Mouse (Mus musculus): Measurements from ENCODE around the gene Olfr1229. TPM values are rescaled to one million over a fixed set of nuclear protein-coding genes. Genes with fewer than 3 reads are reported as not detected.

Gene Olfr1229
- not detected in 2 replicates for polyA plus RNA-seq (2015; fragmentation: Nextera tagmentation; extraction: Ambion mirVana)

DNA sequence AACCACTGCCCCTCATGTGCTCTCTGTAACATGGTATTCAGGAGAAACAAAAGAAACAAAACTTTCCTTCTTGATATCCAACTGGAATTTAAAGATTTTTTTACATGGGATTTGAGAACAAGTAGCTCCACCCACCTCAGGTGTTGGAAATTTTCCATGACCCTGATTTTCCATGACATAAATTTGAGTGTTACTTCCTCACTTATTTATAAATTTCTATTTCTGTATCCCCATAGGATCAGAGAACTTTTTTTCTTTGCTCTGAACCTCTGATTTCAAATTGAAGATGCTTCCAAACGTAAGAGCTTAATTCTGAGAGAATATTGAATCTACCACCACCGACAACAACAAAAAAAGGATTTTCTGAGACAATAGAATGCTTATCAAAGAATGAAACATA lies at the start of gene Olfr1229:
Olfr1229 (minus strand) TSS at position 101 of the 400 bp plus-strand sequence.
- Histone ChIP-seq H3K4me2 (ENCODE audit: low read depth, low read length) (no peak within 1 kb of the TSS), H3K9ac (replicated peaks) (no peak within 1 kb of the TSS), H3K27me3 (ENCODE audit: insufficient read depth, low read length) (no peaks in the 10 kb centered on the region), H3K9me3 (ENCODE audit: low read length) (no peaks in the 10 kb centered on the region), H3K4me3 (ENCODE audit: low read depth, low read length) (no peak within 1 kb of the TSS), H3K4me1 (ENCODE audit: insufficient read depth) (no peaks in the 10 kb centered on the region), H3K27ac (ENCODE audit: low read depth) (no peak within 1 kb of the TSS), H3K36me3 (replicated peaks; ENCODE audit: insufficient read depth, low read length) (no peaks in the 10 kb centered on the region)
- TF ChIP-seq CTCF (IDR thresholded peaks at IDR 0.05; ENCODE audit: low read depth) (no peak), EP300 (IDR thresholded peaks at IDR 0.05; ENCODE audit: low read depth) (no peak)
- WGBS (ENCODE audit: insufficient replicate concordance) = 59% methylated on average over 2 of the region's 2 CpGs
- ATAC-seq (no peak), DNase-seq (no peak)

DNA sequence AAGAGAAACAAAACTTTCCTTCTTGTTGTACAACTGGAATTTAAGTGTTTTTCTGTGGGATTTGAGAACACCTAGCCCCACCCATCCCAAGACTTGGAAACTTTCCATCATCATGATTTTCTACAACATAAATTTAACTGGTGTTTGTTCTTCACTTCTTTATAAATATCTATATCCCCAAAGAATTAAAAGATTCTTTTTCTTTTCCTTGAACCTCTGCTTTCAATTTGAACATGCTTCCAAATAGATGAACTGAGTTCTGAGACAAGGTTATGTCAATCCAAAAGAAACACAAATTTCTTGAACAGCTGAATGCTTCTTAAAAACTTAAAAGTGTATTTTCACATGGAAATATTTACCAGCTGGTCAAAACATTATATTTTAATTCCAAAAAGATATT lies 41.8 kb upstream of the Olfr1229 start, which contains the start of gene Olfr1232:
Olfr1232 (minus strand) TSS at position 101 of the 400 bp plus-strand sequence.
- no peak for ATAC-seq
- no peak within 1 kb of the TSS for H3K27ac ChIP-seq (ENCODE audit: low read depth)
- no peak within 1 kb of the TSS for H3K4me3 ChIP-seq (ENCODE audit: low read depth, low read length)
- DNase-seq = no peak
- no peaks in the 10 kb centered on the region for H3K4me1 ChIP-seq (ENCODE audit: insufficient read depth)
- H3K27me3 ChIP-seq (ENCODE audit: insufficient read depth, low read length) = no peaks in the 10 kb centered on the region
- H3K9me3 ChIP-seq (ENCODE audit: low read length) = no peaks in the 10 kb centered on the region
- no peak for TF ChIP-seq CTCF (IDR thresholded peaks at IDR 0.05; ENCODE audit: low read depth)
- no peak for TF ChIP-seq EP300 (IDR thresholded peaks at IDR 0.05; ENCODE audit: low read depth)
- no peaks in the 10 kb centered on the region for H3K36me3 ChIP-seq (replicated peaks; ENCODE audit: insufficient read depth, low read length)
- H3K4me2 ChIP-seq (ENCODE audit: low read depth, low read length) = no peak within 1 kb of the TSS
- H3K9ac ChIP-seq (replicated peaks) = no peak within 1 kb of the TSS

DNA sequence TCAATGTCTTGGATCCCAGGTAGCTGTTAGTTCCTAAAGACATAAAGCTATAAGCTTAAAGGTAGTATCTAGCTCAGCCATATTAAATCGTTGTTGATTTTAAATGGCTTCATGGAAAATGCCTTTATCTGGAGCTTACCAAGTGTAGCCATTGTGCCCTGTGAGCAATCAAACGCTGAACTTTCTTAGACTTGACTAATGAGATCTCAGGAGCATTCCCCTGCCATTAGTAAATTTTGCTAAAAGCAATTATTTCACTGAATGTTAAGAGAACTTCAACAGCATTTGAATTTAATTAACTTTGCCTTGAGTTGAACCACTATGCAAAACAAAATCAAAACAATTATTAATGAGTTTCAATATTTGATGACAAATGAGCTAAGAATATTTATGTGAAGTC lies 19.2 kb upstream of the Olfr1229 start, which contains the start of gene Olfr1231:
Olfr1231 (minus strand) TSS at position 101 of the 400 bp plus-strand sequence.
- H3K4me2 ChIP-seq (ENCODE audit: low read depth, low read length) = no peak within 1 kb of the TSS
- no peak within 1 kb of the TSS for H3K4me3 ChIP-seq (ENCODE audit: low read depth, low read length)
- no peak within 1 kb of the TSS for H3K9ac ChIP-seq (replicated peaks)
- no peaks in the 10 kb centered on the region for H3K4me1 ChIP-seq (ENCODE audit: insufficient read depth)
- H3K9me3 ChIP-seq (ENCODE audit: low read length) = no peaks in the 10 kb centered on the region
- no peak within 1 kb of the TSS for H3K27ac ChIP-seq (ENCODE audit: low read depth)
- no peaks in the 10 kb centered on the region for H3K27me3 ChIP-seq (ENCODE audit: insufficient read depth, low read length)
- no peaks in the 10 kb centered on the region for H3K36me3 ChIP-seq (replicated peaks; ENCODE audit: insufficient read depth, low read length)
- TF ChIP-seq CTCF (IDR thresholded peaks at IDR 0.05; ENCODE audit: low read depth) = no peak
- no peak for TF ChIP-seq EP300 (IDR thresholded peaks at IDR 0.05; ENCODE audit: low read depth)
- 62% methylated on average over 2 of the region's 2 CpGs for WGBS (ENCODE audit: insufficient replicate concordance)
- ATAC-seq (no peak), DNase-seq (no peak)

DNA sequence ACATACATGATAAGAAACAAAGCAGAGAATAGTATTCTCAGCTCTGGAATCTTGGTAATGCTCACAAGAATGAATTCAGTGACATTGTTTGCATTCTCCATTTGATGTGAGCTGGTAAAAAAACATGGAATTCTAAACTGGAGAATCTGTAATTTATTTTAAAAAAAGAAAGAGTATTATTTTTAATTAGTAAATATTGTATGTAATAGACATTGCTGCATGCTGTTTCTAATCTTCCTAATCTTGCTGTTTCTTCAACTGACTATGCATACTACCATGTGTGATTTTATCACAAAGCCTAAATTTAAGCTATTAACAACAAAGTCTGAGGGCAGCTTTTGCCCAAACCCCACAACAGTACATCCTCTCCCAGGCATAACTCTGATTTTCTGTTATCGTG lies 9.4 kb upstream of the Olfr1229 start, which contains the start of gene Olfr1230:
Olfr1230 (minus strand) TSS at position 101 of the 400 bp plus-strand sequence.
- H3K9ac ChIP-seq (replicated peaks) = no peak within 1 kb of the TSS
- TF ChIP-seq CTCF (IDR thresholded peaks at IDR 0.05; ENCODE audit: low read depth) (no peak), EP300 (IDR thresholded peaks at IDR 0.05; ENCODE audit: low read depth) (no peak)
- no peaks in the 10 kb centered on the region for H3K9me3 ChIP-seq (ENCODE audit: low read length)
- no peak within 1 kb of the TSS for H3K27ac ChIP-seq (ENCODE audit: low read depth)
- H3K4me1 ChIP-seq (ENCODE audit: insufficient read depth) = no peaks in the 10 kb centered on the region
- H3K4me3 ChIP-seq (ENCODE audit: low read depth, low read length) = no peak within 1 kb of the TSS
- ATAC-seq = no peak
- no peak for DNase-seq
- no peaks in the 10 kb centered on the region for H3K36me3 ChIP-seq (replicated peaks; ENCODE audit: insufficient read depth, low read length)
- H3K27me3 ChIP-seq (ENCODE audit: insufficient read depth, low read length) = no peaks in the 10 kb centered on the region
- 78% methylated on average over 1 of the region's 1 CpGs for WGBS (ENCODE audit: insufficient replicate concordance)
- H3K4me2 ChIP-seq (ENCODE audit: low read depth, low read length) = no peak within 1 kb of the TSS

DNA sequence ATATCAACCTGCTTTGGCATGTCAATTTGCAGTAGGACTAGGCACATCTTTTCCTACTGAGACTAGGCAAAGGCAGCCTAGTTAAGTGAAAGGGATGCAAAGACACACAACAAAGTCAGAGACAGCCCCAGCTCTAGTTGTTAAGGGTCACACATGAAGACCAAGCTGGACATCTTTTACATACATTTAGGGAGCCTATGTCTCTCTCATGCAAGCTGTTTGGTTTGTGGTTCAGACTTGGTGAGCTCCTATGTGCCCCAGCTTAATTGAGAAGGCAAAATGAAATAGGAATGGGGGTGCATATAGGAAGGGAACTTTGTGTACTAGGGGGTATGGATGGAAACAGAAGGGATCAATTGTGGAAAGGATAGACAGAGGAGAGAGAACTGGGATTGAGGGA lies 33.9 kb downstream of the Olfr1229 start, which contains the start of gene Olfr1228:
Olfr1228 (minus strand) TSS at position 101 of the 400 bp plus-strand sequence.
- H3K27ac ChIP-seq (ENCODE audit: low read depth) = no peak within 1 kb of the TSS
- ATAC-seq (no peak), DNase-seq (no peak)
- no peaks in the 10 kb centered on the region for H3K27me3 ChIP-seq (ENCODE audit: insufficient read depth, low read length)
- no peaks in the 10 kb centered on the region for H3K36me3 ChIP-seq (replicated peaks; ENCODE audit: insufficient read depth, low read length)
- H3K9ac ChIP-seq (replicated peaks) = no peak within 1 kb of the TSS
- H3K4me2 ChIP-seq (ENCODE audit: low read depth, low read length) = no peak within 1 kb of the TSS
- no peaks in the 10 kb centered on the region for H3K4me1 ChIP-seq (ENCODE audit: insufficient read depth)
- TF ChIP-seq EP300 (IDR thresholded peaks at IDR 0.05; ENCODE audit: low read depth) (no peak), CTCF (IDR thresholded peaks at IDR 0.05; ENCODE audit: low read depth) (no peak)
- H3K4me3 ChIP-seq (ENCODE audit: low read depth, low read length) = no peak within 1 kb of the TSS
- H3K9me3 ChIP-seq (ENCODE audit: low read length) = no peaks in the 10 kb centered on the region

Other genes with a start within 250 kb of the Olfr1229 start
- gene Olfr1218, start 226.8 kb downstream of the Olfr1229 start, polyA plus RNA-seq (2015; fragmentation: Nextera tagmentation; extraction: Ambion mirVana) = not detected in 2 replicates
- gene Olfr1219, start 204.5 kb downstream of the Olfr1229 start, polyA plus RNA-seq (2015; fragmentation: Nextera tagmentation; extraction: Ambion mirVana) = not detected in 2 replicates
- gene Olfr1220, start 181.2 kb downstream of the Olfr1229 start, polyA plus RNA-seq (2015; fragmentation: Nextera tagmentation; extraction: Ambion mirVana) = not detected in 2 replicates
- gene Olfr1221, start 170.7 kb downstream of the Olfr1229 start, polyA plus RNA-seq (2015; fragmentation: Nextera tagmentation; extraction: Ambion mirVana) = not detected in 2 replicates
- gene Olfr1222, start 155.0 kb downstream of the Olfr1229 start, polyA plus RNA-seq (2015; fragmentation: Nextera tagmentation; extraction: Ambion mirVana) = not detected in 2 replicates
- gene Olfr1223, start 136.5 kb downstream of the Olfr1229 start, polyA plus RNA-seq (2015; fragmentation: Nextera tagmentation; extraction: Ambion mirVana) = not detected in 2 replicates
- gene Olfr1224-ps1, start 123.9 kb downstream of the Olfr1229 start, polyA plus RNA-seq (2015; fragmentation: Nextera tagmentation; extraction: Ambion mirVana) = not detected in 2 replicates
- not detected in 2 replicates for gene Olfr1225, start 113.3 kb downstream of the Olfr1229 start, polyA plus RNA-seq (2015; fragmentation: Nextera tagmentation; extraction: Ambion mirVana)
- not detected in 2 replicates for gene Olfr1226, start 88.0 kb downstream of the Olfr1229 start, polyA plus RNA-seq (2015; fragmentation: Nextera tagmentation; extraction: Ambion mirVana)
- gene Olfr1228, start 34.0 kb downstream of the Olfr1229 start, polyA plus RNA-seq (2015; fragmentation: Nextera tagmentation; extraction: Ambion mirVana) = not detected in 2 replicates
- not detected in 2 replicates for gene Olfr1230, start 9.3 kb upstream of the Olfr1229 start, polyA plus RNA-seq (2015; fragmentation: Nextera tagmentation; extraction: Ambion mirVana)
- not detected in 2 replicates for gene Olfr1231, start 19.1 kb upstream of the Olfr1229 start, polyA plus RNA-seq (2015; fragmentation: Nextera tagmentation; extraction: Ambion mirVana)
- gene Olfr1232, start 41.7 kb upstream of the Olfr1229 start, polyA plus RNA-seq (2015; fragmentation: Nextera tagmentation; extraction: Ambion mirVana) = not detected in 2 replicates
- not detected in 2 replicates for gene Olfr1233, start 54.4 kb upstream of the Olfr1229 start, polyA plus RNA-seq (2015; fragmentation: Nextera tagmentation; extraction: Ambion mirVana)
- not detected in 2 replicates for gene Olfr1234, start 76.9 kb upstream of the Olfr1229 start, polyA plus RNA-seq (2015; fragmentation: Nextera tagmentation; extraction: Ambion mirVana)
- gene Olfr1238, start 121.7 kb upstream of the Olfr1229 start, polyA plus RNA-seq (2015; fragmentation: Nextera tagmentation; extraction: Ambion mirVana) = not detected in 2 replicates
- not detected in 2 replicates for gene Olfr1239, start 132.4 kb upstream of the Olfr1229 start, polyA plus RNA-seq (2015; fragmentation: Nextera tagmentation; extraction: Ambion mirVana)
- not detected in 2 replicates for gene Olfr1240, start 155.0 kb upstream of the Olfr1229 start, polyA plus RNA-seq (2015; fragmentation: Nextera tagmentation; extraction: Ambion mirVana)
- not detected in 2 replicates for gene Olfr1241, start 199.1 kb upstream of the Olfr1229 start, polyA plus RNA-seq (2015; fragmentation: Nextera tagmentation; extraction: Ambion mirVana)
- gene Olfr1242, start 210.3 kb upstream of the Olfr1229 start, polyA plus RNA-seq (2015; fragmentation: Nextera tagmentation; extraction: Ambion mirVana) = not detected in 2 replicates
- gene Olfr1243, start 243.5 kb upstream of the Olfr1229 start, polyA plus RNA-seq (2015; fragmentation: Nextera tagmentation; extraction: Ambion mirVana) = not detected in 2 replicates